Mouse (Mus musculus): ENCODE results near the gene Erbb4.

GRCm38 (mm10) chr1:68020020-68020419 lies 1087.8 kb downstream of the Erbb4 start:
- TF ChIP-seq GATA1 (IDR thresholded peaks at IDR 0.05; ENCODE audit: low read length) (no peak), TAL1 (IDR thresholded peaks at IDR 0.05; ENCODE audit: low read length) (no peak)

Measured in erythroblast, embryonic 14.5 days (primary cell).